Mouse (Mus musculus) embryo, embryonic 10.5 days (tissue): Measurements from ENCODE around the gene Tspan9.

Source experiments
- DNase-seq: peaks from one replicate; pipeline ENCODE4 v3.0.0-alpha.2; 2015; ENCODE audit warnings: low spot score

The Tspan9 gene

DNA sequence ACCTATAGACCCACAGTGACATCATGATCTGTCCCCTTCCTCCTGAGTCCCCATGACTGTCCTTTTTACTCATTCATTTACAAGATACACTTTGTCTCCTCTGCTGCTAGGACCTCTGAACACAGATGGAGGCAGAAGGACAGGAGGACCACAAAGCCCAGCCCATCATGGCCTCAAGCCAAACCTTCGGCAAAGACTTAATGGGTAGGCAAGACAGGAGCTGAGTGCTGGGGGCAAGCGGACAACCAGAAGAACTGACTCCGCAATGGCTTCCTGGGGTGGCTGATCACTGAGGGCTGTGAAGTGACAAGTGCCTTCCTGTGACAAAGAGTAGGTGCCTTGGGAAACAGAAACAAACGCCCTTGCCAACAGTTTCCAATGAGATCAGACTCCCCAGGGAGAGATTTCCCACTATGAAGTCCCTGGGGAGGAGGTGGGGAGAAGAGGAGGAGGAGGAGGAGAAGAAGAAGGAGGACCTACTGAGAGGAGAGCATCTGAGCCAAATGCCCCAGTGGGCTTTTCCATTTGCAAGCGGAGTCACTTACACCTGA lies 67.9 kb downstream of the Tspan9 start:
- no peak for DNase-seq

GRCm38 (mm10) chr6:128070921-128071558 lies 72.4 kb downstream of the Tspan9 start:
- no peak for DNase-seq

DNA sequence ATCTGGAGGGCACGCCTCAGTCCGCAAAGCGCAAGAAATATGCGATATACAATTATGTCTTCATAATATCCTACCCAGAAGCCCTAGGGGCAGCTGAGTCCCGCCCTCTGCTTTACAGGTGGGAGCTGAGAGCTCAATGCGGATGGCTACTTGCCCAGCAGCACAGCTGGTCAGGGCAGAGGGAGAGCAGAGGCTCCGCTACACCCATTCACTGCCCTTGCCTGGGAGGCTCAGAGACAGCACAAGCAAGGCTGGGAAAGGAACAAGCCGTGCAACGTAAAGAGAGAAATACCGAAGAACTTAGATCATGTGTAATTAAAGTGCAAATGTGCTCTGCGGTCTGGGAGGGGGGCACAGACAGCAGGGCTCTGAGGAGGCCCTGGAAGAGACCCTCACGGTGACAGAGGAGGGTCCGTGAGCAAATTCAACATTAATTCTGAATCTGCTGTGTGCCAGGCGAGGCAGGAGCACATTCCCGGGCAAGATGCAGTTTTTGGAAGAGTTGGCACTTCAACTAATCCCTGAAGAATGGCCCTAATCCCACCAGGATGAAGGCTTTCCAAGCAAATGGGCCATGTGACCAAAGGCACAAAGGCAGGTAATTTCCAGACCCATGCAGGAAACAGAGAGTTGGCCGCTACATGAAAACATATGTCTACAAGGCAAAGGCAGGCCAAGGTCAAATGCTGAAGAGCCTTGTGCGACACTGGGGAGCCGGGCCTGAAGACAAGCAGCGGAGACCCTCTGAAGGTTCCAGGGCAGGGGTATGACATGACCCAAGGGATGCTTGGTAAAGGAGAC lies 73.1 kb downstream of the Tspan9 start:
- no peak for DNase-seq

GRCm38 (mm10) chr6:128068144-128068543 lies 75.2 kb downstream of the Tspan9 start:
- DNase-seq = no peak

DNA sequence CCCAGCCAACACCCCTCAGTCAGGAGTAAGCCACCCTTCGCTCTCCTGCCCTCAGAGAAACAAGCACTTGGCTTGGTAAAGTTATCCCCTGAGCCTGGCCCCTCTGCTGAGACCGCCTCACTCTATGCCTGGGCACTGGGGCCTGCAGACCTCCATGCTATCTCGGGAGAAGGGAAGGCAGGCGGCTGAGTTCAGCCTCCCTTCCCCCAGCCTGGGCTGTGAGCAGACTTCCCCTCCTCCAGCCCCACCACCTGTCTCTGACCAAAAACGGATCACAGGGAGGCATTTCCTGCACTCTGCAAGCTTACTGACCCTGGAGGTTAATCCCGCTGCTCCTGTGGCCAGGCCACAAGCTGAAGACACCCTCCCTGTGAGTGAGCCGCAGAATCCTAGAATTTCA lies 77.4 kb downstream of the Tspan9 start:
- peak; percentile 73 for DNase-seq

DNA sequence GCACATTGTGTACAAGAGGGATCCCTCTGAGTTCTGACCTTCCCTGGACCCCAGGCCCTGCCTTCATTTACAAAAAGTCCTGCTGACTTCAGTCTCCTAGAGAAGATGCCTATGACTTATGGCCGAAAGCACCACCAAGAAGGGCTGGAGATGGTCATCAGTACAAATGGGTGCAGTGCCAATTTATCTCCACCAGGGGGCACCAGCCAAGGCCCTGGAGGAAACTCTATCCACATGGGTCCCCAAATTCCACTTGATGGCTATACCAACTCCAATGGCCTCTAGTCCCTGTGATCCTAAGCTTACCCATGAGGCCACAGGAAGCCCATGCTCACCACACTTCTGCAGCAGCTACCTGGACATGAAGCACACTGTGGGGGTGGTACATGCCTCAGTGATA lies 79.9 kb downstream of the Tspan9 start:
- peak; percentile 43 for DNase-seq

- no peak for DNase-seq
Observed at GRCm38 (mm10) chr6:128062784-128063183, 80.6 kb downstream of the Tspan9 start.

GRCm38 (mm10) chr6:128062216-128062615 lies 81.2 kb downstream of the Tspan9 start:
- DNase-seq = no peak

DNA sequence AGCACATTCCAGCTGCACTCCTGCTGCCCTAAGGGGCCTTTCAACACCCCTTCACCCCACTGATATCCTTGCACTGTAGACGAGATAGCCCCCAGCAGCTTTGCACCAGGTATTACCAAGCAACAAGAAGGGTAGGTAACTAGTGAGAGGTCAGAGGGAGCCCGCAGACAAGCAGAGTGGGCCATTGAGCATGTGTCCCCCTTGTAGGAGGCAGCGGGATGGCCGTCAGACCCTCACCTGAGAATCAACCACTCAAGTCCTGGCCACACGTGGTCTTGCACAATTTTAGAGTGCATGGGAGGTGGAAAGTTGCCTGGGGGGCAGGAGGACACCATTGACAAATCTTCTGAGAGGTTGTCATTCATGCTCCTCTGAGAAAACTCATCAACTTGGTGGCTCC lies 82.1 kb downstream of the Tspan9 start:
- DNase-seq = no peak

DNA sequence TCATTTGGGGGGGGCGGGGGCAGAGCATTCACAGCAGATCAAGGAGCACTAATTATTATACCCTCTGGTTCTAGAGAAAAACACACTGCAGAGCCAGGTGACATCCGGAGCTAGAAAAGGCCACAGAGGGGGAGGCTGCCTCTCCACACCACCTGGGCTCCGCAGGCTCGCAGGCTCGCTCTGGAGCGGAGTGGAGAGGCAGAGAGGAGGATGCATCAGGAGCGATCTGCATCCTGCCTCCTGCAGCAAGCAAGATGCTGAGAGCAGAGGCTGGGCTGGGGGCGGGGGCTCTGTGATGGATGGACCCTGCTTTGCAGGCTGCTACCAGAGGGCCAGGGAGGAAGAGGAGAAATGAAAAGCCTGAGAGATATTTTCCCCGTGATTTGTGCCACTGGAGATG lies 84.8 kb downstream of the Tspan9 start:
- DNase-seq = no peak

DNA sequence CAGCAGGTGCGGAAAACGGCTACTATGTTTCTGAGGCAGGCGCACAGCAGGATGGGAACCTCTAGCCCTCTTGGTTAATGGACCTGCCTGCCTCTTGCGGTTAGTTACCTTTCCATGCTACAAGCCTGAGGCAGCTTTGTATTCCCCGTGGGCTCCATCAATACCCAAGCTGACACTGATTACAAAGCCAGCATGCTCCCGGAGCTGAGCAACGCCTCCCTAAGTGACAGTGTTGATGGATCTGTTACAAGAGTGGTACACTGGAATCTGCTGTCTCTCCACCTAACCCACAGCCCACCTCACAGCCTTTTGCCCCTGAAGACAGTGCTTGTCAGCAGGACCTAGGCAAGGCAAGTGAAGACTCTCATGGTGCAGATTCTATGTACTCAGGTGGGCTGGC lies 85.2 kb downstream of the Tspan9 start:
- peak; percentile 35 for DNase-seq

DNA sequence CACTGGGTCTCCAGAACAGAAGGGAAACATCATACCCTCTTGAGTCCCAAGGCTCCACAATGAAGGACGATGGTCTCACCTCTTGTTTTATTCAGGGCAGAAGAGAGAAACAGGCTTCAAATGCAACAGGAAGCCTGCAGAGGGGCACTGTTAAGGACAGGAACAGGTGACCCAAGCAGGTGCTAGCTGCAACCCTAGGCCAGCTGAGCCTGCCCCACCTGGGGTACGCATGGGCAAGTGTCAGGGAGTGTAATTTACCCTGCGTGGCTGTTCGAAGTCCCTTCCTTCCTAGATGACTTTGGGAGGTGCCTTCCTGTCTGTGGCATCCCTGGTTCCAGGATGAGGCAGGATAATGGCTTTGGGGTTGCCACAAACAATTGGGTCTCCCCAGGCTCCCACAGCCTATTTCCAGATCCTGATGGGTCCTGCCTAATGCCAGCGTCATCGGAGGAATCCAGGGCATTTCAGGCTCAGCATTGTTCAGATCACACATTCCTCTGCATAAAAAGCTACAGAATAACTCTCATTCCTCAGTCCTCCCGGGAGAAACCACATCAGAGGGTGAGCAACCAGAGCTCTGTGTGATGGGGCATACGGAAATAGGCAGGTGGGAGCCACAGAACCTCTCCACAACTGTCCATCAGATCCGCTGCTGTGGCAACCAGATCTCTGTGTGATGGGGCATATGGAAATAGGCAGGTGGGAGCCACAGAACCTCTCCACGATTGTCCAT lies 90.2 kb downstream of the Tspan9 start:
- DNase-seq = no peak

DNA sequence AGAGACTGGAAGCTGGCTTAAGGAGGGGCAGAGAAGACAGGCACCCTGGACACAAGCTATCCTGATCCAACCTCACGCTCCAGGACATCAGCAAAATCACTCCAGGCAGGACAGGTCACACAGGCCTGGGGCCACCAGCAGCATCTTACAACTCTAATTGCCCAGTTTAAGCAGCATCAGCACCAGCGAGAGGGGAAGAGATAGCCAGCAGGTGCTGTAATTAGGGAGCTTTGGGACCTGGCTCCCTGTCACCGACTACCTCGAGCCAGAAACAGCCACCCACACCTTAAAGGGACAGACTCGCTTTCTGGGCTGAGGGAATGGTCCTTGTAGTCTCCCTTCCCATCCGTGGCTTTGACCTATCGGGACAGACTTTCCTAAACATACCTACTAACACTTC lies 95.7 kb downstream of the Tspan9 start:
- no peak for DNase-seq

GRCm38 (mm10) chr6:128047239-128047638 lies 96.2 kb downstream of the Tspan9 start:
- no peak for DNase-seq

- no peak for DNase-seq
Observed at GRCm38 (mm10) chr6:128046799-128047198, 96.6 kb downstream of the Tspan9 start.

DNA sequence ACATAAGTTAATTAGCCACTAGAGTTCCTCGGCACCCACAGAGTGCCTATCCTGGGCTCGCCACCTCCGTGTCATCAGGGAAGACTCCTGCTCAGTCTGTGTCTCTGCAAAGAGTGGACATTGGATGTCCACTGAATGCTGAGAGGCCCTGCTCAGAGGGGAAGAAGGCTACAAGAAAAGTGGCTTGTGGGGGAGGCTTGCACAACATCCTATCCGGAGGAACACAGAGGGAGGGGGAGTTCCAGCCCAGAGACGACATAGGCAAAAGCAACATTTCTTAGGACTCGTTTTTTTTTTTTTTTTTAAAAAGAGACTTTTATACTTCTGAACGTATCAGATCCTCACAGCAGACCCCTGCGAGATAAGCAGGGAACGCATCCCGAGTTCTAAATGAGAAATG lies 98.7 kb downstream of the Tspan9 start:
- no peak for DNase-seq

DNA sequence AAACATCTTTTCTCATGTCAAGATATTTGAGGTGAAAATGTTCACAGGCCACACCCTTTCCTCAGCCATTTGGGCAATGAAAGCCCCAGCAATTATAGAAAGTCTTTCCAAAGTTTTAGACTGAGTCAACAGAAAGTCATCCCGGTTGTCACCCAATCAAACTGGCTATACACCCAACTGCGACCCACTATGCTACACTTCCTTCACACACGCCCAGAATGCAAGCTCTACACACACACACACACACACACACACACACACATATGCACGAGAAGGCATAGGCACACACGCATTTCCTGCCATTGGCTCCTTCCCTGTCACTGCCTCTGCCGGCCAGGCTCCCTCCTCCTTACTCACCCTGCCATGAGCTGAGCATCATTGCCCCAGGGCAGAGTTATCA lies 99.9 kb downstream of the Tspan9 start:
- no peak for DNase-seq

DNA sequence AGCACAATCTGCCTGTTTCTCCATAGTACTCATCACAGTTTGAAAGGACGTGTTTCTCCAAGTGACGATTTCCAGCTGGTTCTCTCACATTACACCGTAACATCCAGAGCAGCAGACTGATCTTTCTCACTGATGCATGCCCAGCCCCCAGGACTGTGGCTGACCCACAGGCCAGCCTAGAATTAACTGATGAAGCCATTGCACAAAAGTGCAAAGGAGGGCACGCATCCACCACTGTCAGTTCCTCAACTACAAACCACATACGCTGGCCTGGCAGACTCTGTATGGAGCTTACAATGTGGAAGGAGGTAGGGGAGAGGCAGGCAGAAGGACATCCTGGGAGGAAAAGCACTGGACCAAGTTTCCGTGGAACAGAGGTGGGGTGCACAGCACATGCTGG lies 101.6 kb downstream of the Tspan9 start:
- no peak for DNase-seq

DNA sequence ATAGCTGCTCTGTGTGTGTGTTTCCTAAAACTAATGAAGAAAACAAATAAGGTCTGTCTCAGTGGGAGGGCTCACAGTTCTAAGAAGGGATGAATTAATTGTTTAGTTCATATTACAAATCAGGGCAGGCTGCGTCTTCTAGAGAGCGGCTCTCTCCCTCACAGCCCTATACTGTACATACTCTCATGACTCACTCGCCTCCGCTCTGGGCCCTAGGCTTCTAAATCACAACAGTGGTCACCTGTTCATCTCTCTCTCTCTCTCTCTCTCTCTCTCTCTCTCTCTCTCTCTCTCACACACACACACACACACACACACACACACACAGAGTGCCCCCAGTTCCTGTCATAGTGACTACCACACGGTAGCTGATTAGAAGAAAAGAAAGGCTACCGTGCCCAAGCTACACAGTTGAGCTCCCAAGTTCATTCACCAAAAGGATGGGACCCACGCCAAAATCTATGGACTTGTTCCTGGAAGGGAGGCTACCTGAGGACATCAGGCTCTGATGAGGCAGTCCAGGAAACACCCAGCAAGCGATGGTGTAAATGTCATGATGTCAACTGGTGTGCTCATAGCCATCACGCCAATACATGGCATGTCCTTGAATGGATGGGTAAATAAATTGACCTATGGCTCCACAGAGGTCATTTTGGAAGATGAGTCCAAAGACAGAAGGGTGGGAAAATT lies 104.2 kb downstream of the Tspan9 start:
- DNase-seq = no peak

- peak; percentile 44 for DNase-seq
Observed at GRCm38 (mm10) chr6:128038568-128038967, 104.8 kb downstream of the Tspan9 start.

DNA sequence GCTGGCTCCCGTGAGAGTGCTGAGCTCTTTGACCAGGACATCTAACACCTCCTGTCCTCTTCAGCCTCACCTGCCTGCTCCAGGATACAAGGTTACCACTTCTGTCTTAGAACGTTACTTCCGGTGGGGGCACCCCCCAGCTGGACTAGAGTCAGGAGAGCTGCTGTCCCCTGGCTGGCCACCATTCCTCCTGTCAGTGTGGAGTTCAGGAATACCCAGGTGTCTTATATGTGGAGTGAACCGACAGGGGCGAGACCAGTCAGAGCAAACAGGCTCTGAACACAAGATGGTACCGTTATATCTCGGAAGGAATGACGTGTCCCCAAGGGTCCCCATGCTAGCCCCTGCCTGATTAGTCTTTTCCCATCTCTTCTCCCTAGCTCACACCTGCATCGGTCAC lies 106.8 kb downstream of the Tspan9 start:
- no peak for DNase-seq

DNA sequence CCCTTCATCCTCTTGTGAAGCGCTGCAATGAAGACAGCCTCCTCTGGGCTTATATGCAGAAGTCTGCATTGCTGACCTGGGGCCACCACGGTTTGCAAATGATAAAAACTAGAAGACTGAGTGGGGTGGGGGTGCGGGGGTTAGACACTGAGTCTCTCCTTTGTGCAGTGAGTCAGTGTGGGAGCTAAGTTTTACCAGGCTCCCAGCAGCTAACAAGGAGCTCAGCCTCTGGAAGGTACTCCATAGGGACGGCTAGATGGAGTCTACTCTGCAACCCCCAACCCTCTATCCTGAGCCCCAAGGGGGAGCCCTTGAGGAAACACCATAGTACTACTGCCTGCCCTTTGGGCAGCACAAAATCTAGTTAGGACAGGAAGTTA lies 107.5 kb downstream of the Tspan9 start:
- DNase-seq = peak; percentile 62
